Mouse (Mus musculus) liver, embryonic 13.5 days (tissue): ENCODE measurements at regions not wholly inside any gene's neighbourhood (a gene's known extent, or its start where the extent isn't known, plus 50 kb on each side); places are given as distances from the start of the nearest gene placed in this dataset.

Experiments
- ATAC-seq: fragments of 200-750 bp; cut with Nextera tagmentation; 2 replicates; pipeline ENCODE4 v1.8.0; 2017; ENCODE audit warnings: low read depth, mild to moderate bottlenecking, moderate number of reproducible peaks, moderate library complexity
- DNase-seq: peaks from one replicate; pipeline ENCODE4 v3.0.0; 2022
- H3K27ac ChIP-seq: fragments of 300-500 bp; sonication (generic); 2 replicates; pipeline ENCODE4 v1.5.1; 2015; ENCODE audit warnings: moderate library complexity, mild to moderate bottlenecking, inconsistent platforms
- H3K27me3 ChIP-seq: fragments of 300-500 bp; sonication (generic); 2 replicates; pipeline ENCODE4 v1.6.1; 2015; ENCODE audit warnings: mild to moderate bottlenecking, inconsistent platforms
- H3K36me3 ChIP-seq: fragments of 300-500 bp; sonication (generic); 2 replicates; pipeline ENCODE4 v1.6.1; 2015; ENCODE audit warnings: mild to moderate bottlenecking, inconsistent platforms
- H3K4me1 ChIP-seq: fragments of 300-500 bp; sonication (generic); replicated peaks from 2 replicates; pipeline ENCODE4 v1.6.1; 2015; ENCODE audit warnings: inconsistent platforms
- H3K4me2 ChIP-seq: fragments of 300-500 bp; sonication (generic); 2 replicates; pipeline ENCODE4 v1.6.1; 2015; ENCODE audit warnings: inconsistent platforms, mild to moderate bottlenecking, moderate library complexity
- H3K4me3 ChIP-seq: fragments of 300-500 bp; sonication (generic); replicated peaks from 2 replicates; pipeline ENCODE4 v1.5.1; 2015; ENCODE audit warnings: mild to moderate bottlenecking, inconsistent platforms
- H3K9ac ChIP-seq: fragments of 300-500 bp; sonication (generic); 2 replicates; pipeline ENCODE4 v1.6.1; 2015; ENCODE audit warnings: mild to moderate bottlenecking, inconsistent platforms
- H3K9me3 ChIP-seq: fragments of 300-500 bp; sonication (generic); replicated peaks from 2 replicates; pipeline ENCODE4 v1.6.1; 2016; ENCODE audit warnings: inconsistent platforms
- WGBS: fragments of 180-500 bp; shearing (Covaris S2); methylation state at CpG from one replicate; pipeline ENCODE4 v1.1.7; 2015; ENCODE audit not compliant: insufficient replicate concordance; 5-methylcytosine and 5-hydroxymethylcytosine counted together

- no peak overlapping the region for H3K27ac ChIP-seq
- no peaks in the 10 kb centered on the region for H3K27me3 ChIP-seq
- no peak for DNase-seq
- no peak overlapping the region for H3K4me2 ChIP-seq
- H3K36me3 ChIP-seq, result no peaks in the 10 kb centered on the region
- no peak overlapping the region for H3K9ac ChIP-seq
- no peak for ATAC-seq
- H3K9me3 ChIP-seq, result no peaks in the 10 kb centered on the region
- H3K4me1 ChIP-seq, result no peaks in the 10 kb centered on the region
- H3K4me3 ChIP-seq, result no peak overlapping the region
- 55% methylated on average over 10 of the region's 10 CpGs for WGBS
Measured at GRCm38 (mm10) chr5:119069765-119070333, 509.4 kb downstream of the Med13l start.

GRCm38 (mm10) chr5:119072712-119073111, 512.2 kb downstream of the Med13l start:
- ATAC-seq (no peak), DNase-seq (no peak)
- H3K4me3 ChIP-seq, result no peak overlapping the region
- no peak overlapping the region for H3K9ac ChIP-seq
- 77% methylated on average over 14 of the region's 14 CpGs for WGBS
- no peaks in the 10 kb centered on the region for H3K36me3 ChIP-seq
- no peaks in the 10 kb centered on the region for H3K4me1 ChIP-seq
- no peak overlapping the region for H3K4me2 ChIP-seq
- no peaks in the 10 kb centered on the region for H3K27me3 ChIP-seq
- H3K27ac ChIP-seq, result no peak overlapping the region
- no peaks in the 10 kb centered on the region for H3K9me3 ChIP-seq

- Histone ChIP-seq H3K36me3 (no peaks in the 10 kb centered on the region), H3K9ac (no peak overlapping the region), H3K4me3 (no peak overlapping the region), H3K27ac (no peak overlapping the region), H3K27me3 (peaks cover 13% of the 10 kb centered on the region), H3K4me2 (no peak overlapping the region), H3K9me3 (no peaks in the 10 kb centered on the region), H3K4me1 (no peaks in the 10 kb centered on the region)
- DNase-seq (no peak), ATAC-seq (no peak)
- WGBS, result 61% methylated on average over 5 of the region's 5 CpGs
Measured at GRCm38 (mm10) chr5:119080747-119081146, 520.3 kb downstream of the Med13l start.

GRCm38 (mm10) chr5:119082895-119083294, 522.4 kb downstream of the Med13l start:
- H3K27ac ChIP-seq, result no peak overlapping the region
- H3K4me2 ChIP-seq, result no peak overlapping the region
- H3K36me3 ChIP-seq, result no peaks in the 10 kb centered on the region
- ATAC-seq (no peak), DNase-seq (no peak)
- 36% methylated on average over 15 of the region's 15 CpGs for WGBS
- H3K4me3 ChIP-seq, result no peak overlapping the region
- no peak overlapping the region for H3K9ac ChIP-seq
- H3K9me3 ChIP-seq, result no peaks in the 10 kb centered on the region
- no peaks in the 10 kb centered on the region for H3K4me1 ChIP-seq
- H3K27me3 ChIP-seq, result peaks cover 34% of the 10 kb centered on the region

- H3K9me3 ChIP-seq, result no peaks in the 10 kb centered on the region
- H3K27me3 ChIP-seq, result peaks cover 5% of the 10 kb centered on the region; the same call in 1 of the 2 replicates
- H3K4me2 ChIP-seq, result no peak overlapping the region
- no peak overlapping the region for H3K9ac ChIP-seq
- no peak for DNase-seq
- H3K36me3 ChIP-seq, result no peaks in the 10 kb centered on the region
- 6% methylated on average over 17 of the region's 17 CpGs for WGBS
- ATAC-seq, result no peak
- H3K4me3 ChIP-seq, result no peak overlapping the region
- no peaks in the 10 kb centered on the region for H3K4me1 ChIP-seq
- H3K27ac ChIP-seq, result no peak overlapping the region
Measured at GRCm38 (mm10) chr5:119097576-119098193, 537.2 kb downstream of the Med13l start.

- H3K4me3 ChIP-seq, result no peak overlapping the region
- DNase-seq, result no peak
- no peak overlapping the region for H3K9ac ChIP-seq
- H3K4me2 ChIP-seq, result no peak overlapping the region
- no peaks in the 10 kb centered on the region for H3K9me3 ChIP-seq
- WGBS, result 55% methylated on average over 6 of the region's 6 CpGs
- no peaks in the 10 kb centered on the region for H3K4me1 ChIP-seq
- no peak overlapping the region for H3K27ac ChIP-seq
- H3K36me3 ChIP-seq, result no peaks in the 10 kb centered on the region
- no peak for ATAC-seq
- H3K27me3 ChIP-seq, result peaks cover 5% of the 10 kb centered on the region; the same call in 1 of the 2 replicates
Measured at GRCm38 (mm10) chr5:119099817-119100216, 539.3 kb downstream of the Med13l start.

GRCm38 (mm10) chr5:119103503-119103902, 543.0 kb downstream of the Med13l start:
- Histone ChIP-seq H3K4me3 (no peak overlapping the region), H3K9me3 (no peaks in the 10 kb centered on the region), H3K36me3 (no peaks in the 10 kb centered on the region), H3K27ac (no peak overlapping the region), H3K4me1 (no peaks in the 10 kb centered on the region), H3K4me2 (no peak overlapping the region), H3K9ac (no peak overlapping the region), H3K27me3 (no peaks in the 10 kb centered on the region)
- DNase-seq (no peak), ATAC-seq (no peak)
- 20% methylated on average over 1 of the region's 1 CpGs for WGBS

GRCm38 (mm10) chr5:119107898-119108297, 547.4 kb downstream of the Med13l start:
- DNase-seq, result no peak
- Histone ChIP-seq H3K9ac (no peak overlapping the region), H3K36me3 (no peaks in the 10 kb centered on the region), H3K4me1 (no peaks in the 10 kb centered on the region), H3K27ac (no peak overlapping the region), H3K27me3 (no peaks in the 10 kb centered on the region), H3K4me3 (no peak overlapping the region), H3K9me3 (no peaks in the 10 kb centered on the region), H3K4me2 (no peak overlapping the region)
- ATAC-seq, result no peak
- 64% methylated on average over 4 of the region's 4 CpGs for WGBS

- H3K9ac ChIP-seq, result no peak overlapping the region
- H3K4me2 ChIP-seq, result no peak overlapping the region
- no peaks in the 10 kb centered on the region for H3K4me1 ChIP-seq
- no peak for ATAC-seq
- no peak for DNase-seq
- no peaks in the 10 kb centered on the region for H3K27me3 ChIP-seq
- no peaks in the 10 kb centered on the region for H3K36me3 ChIP-seq
- WGBS, result 67% methylated on average over 1 of the region's 1 CpGs
- no peaks in the 10 kb centered on the region for H3K9me3 ChIP-seq
- H3K27ac ChIP-seq, result no peak overlapping the region
- H3K4me3 ChIP-seq, result no peak overlapping the region
Measured at GRCm38 (mm10) chr5:119109501-119109900, 549.0 kb downstream of the Med13l start.

GRCm38 (mm10) chr5:119114074-119114473, 553.6 kb downstream of the Med13l start:
- Histone ChIP-seq H3K4me2 (no peak overlapping the region), H3K9ac (no peak overlapping the region), H3K4me1 (no peaks in the 10 kb centered on the region), H3K9me3 (no peaks in the 10 kb centered on the region), H3K4me3 (no peak overlapping the region), H3K27ac (no peak overlapping the region), H3K27me3 (no peaks in the 10 kb centered on the region), H3K36me3 (no peaks in the 10 kb centered on the region)
- no peak for ATAC-seq
- 56% methylated on average over 7 of the region's 7 CpGs for WGBS
- no peak for DNase-seq

- no peak overlapping the region for H3K4me3 ChIP-seq
- no peak overlapping the region for H3K27ac ChIP-seq
- 0 out of 2 replicates have a peak, but pooled peaks cover 2% of the 10 kb centered on the region for H3K9me3 ChIP-seq
- no peak overlapping the region for H3K4me2 ChIP-seq
- H3K4me1 ChIP-seq, result no peaks in the 10 kb centered on the region
- no peak overlapping the region for H3K9ac ChIP-seq
- no peaks in the 10 kb centered on the region for H3K27me3 ChIP-seq
- no peaks in the 10 kb centered on the region for H3K36me3 ChIP-seq
- DNase-seq (no peak), ATAC-seq (no peak)
- WGBS, result 71% methylated on average over 7 of the region's 7 CpGs
Measured at GRCm38 (mm10) chr5:119125745-119126144, 544.7 kb upstream of the Tbx3 start.

- Histone ChIP-seq H3K36me3 (no peaks in the 10 kb centered on the region), H3K4me2 (no peak overlapping the region), H3K9ac (no peak overlapping the region), H3K27me3 (no peaks in the 10 kb centered on the region), H3K27ac (no peak overlapping the region), H3K4me3 (no peak overlapping the region), H3K9me3 (no peaks in the 10 kb centered on the region), H3K4me1 (no peaks in the 10 kb centered on the region)
- 68% methylated on average over 7 of the region's 7 CpGs for WGBS
- DNase-seq (no peak), ATAC-seq (no peak)
Measured at GRCm38 (mm10) chr5:119130176-119130575, 540.3 kb upstream of the Tbx3 start.
